Mouse (Mus musculus) Patski (cell line): ENCODE measurements around the gene Nelfb. TPM values are rescaled to one million over a fixed set of nuclear protein-coding genes. Genes with fewer than 3 reads are reported as not detected.

Experiments used
- ATAC-seq: fragments of 100-300 bp; one replicate; pipeline ENCODE4 v1.8.0; 2021
- CTCF ChIA-PET: fragments of 350-600 bp; sonication (Branson Sonifier 250); formaldehyde crosslinking; loops from one replicate; lab custom pipeline; 2022; ENCODE audit warnings: inconsistent platforms; lab: Charles Lee
- POLR2A ChIA-PET: fragments of 350-600 bp; sonication (Branson Sonifier 250); formaldehyde crosslinking; loops from one replicate; lab custom pipeline; 2022; ENCODE audit warnings: antibody characterized with exemption, inconsistent platforms; lab: Charles Lee
- DNase-seq: peaks from one replicate; pipeline ENCODE4 v3.0.0-alpha.2; 2011; ENCODE audit warnings: low read depth, low spot score
- H3K27me3 ChIP-seq: fragments of 371-371 bp; one replicate; pipeline ENCODE4 v1.5.1; 2021
- CTCF ChIP-seq: fragments of 100-300 bp; IDR thresholded peaks from one replicate; pipeline ENCODE4 v1.5.1; 2021
- in situ Hi-C: fragments of 300-500 bp; cut with MboI; formaldehyde crosslinking; loops from 3 replicates; pipeline ENCODE4 v1.11.1; 2018; ENCODE audit warnings: low pct_unique_long_range_greater_than_20kb, mixed read lengths
- polyA plus RNA-seq: library from polyadenylated mRNA; unstranded; gene quantifications from one replicate; pipeline ENCODE4 v1.2.3, GENCODE M21; 2021

Gene Nelfb
- polyA plus RNA-seq, 1 experiment from 2014 or later: 75.7 TPM

- TF ChIP-seq CTCF: no peak
- CTCF ChIA-PET: no interaction called here
- ATAC-seq: no peak
- in situ Hi-C loops: no loop called here
- no peak for DNase-seq
- POLR2A ChIA-PET: no interaction called here
- H3K27me3 ChIP-seq: peaks cover 18% of the 10 kb centered on the region
Measured at GRCm38 (mm10) chr2:25242101-25242506, 30.8 kb upstream of the Nelfb start, which contains the start of the genes Rnf208 and Cysrt1. Gene Rnf208 (plus strand): TSS chr2:25242255. Gene Cysrt1 (minus strand): TSS chr2:25242452.

GRCm38 (mm10) chr2:25241438-25241775 is 30.1 kb upstream of the Nelfb start:
- ATAC-seq (no peak), DNase-seq (no peak)
- TF ChIP-seq CTCF: no peak
- POLR2A ChIA-PET: no interaction called here
- in situ Hi-C loops: no loop called here
- peaks cover 18% of the 10 kb centered on the region for H3K27me3 ChIP-seq
- CTCF ChIA-PET: no interaction called here

GRCm38 (mm10) chr2:25240723-25241437 is 29.6 kb upstream of the Nelfb start:
- no peak for DNase-seq
- no peak for TF ChIP-seq CTCF
- CTCF ChIA-PET: interaction anchor here (0.9 to 1.3 kb wide), 3 partner anchors 8 to 31 kb away, joined by 3 to 10 read pairs (median 4); partner anchors contain the start of genes Anapc2 and Ssna1
- POLR2A ChIA-PET: interaction anchor here (0.7 kb wide), 1 partner anchor 15 kb away, joined by 3 read pairs; no protein-coding TSS in a partner anchor
- ATAC-seq: no peak
- peaks cover 22% of the 10 kb centered on the region for H3K27me3 ChIP-seq
- in situ Hi-C loops: no loop called here

- in situ Hi-C loops: no loop called here
- POLR2A ChIA-PET: interaction anchor here (0.7 kb wide), 1 partner anchor 14 kb away, joined by 3 read pairs; no protein-coding TSS in a partner anchor
- ATAC-seq (no peak), DNase-seq (no peak)
- CTCF ChIA-PET: interaction anchor here (0.9 to 1.3 kb wide), 3 partner anchors 9 to 32 kb away, joined by 3 to 10 read pairs (median 4); partner anchors contain the start of genes Anapc2 and Ssna1
- H3K27me3 ChIP-seq: peaks cover 28% of the 10 kb centered on the region
- TF ChIP-seq CTCF: no peak
Measured at GRCm38 (mm10) chr2:25240310-25240709, 29.0 kb upstream of the Nelfb start.

- in situ Hi-C loops: no loop called here
- no peak for TF ChIP-seq CTCF
- CTCF ChIA-PET: interaction anchor here (0.9 to 1.3 kb wide), 3 partner anchors 9 to 32 kb away, joined by 3 to 10 read pairs (median 4); partner anchors contain the start of genes Anapc2 and Ssna1
- DNase-seq (no peak), ATAC-seq (no peak)
- POLR2A ChIA-PET: no interaction called here
- peaks cover 34% of the 10 kb centered on the region for H3K27me3 ChIP-seq
Measured at GRCm38 (mm10) chr2:25239766-25240165, 28.5 kb upstream of the Nelfb start.

GRCm38 (mm10) chr2:25238106-25238505 is 26.8 kb upstream of the Nelfb start:
- ATAC-seq (no peak), DNase-seq (no peak)
- ChIA-PET CTCF (interaction anchor here (2.0 kb wide), 1 partner anchor 9 kb away, joined by 12 read pairs; no protein-coding TSS in a partner anchor), POLR2A (no interaction called here)
- in situ Hi-C loops: no loop called here
- no peak for TF ChIP-seq CTCF
- H3K27me3 ChIP-seq: peaks cover 48% of the 10 kb centered on the region

GRCm38 (mm10) chr2:25237522-25237921 is 26.2 kb upstream of the Nelfb start:
- TF ChIP-seq CTCF: no peak
- peaks cover 46% of the 10 kb centered on the region for H3K27me3 ChIP-seq
- in situ Hi-C loops: no loop called here
- ChIA-PET POLR2A (no interaction called here), CTCF (interaction anchor here (2.0 kb wide), 1 partner anchor 9 kb away, joined by 12 read pairs; no protein-coding TSS in a partner anchor)
- DNase-seq: no peak
- ATAC-seq: no peak

GRCm38 (mm10) chr2:25236614-25237013 is 25.3 kb upstream of the Nelfb start, which contains the start of gene Rnf224:
Gene Rnf224 (minus strand): TSS chr2:25236787.
- POLR2A ChIA-PET: interaction anchor here (0.7 kb wide), 1 partner anchor 16 kb away, joined by 3 read pairs; no protein-coding TSS in a partner anchor
- ATAC-seq (no peak), DNase-seq (no peak)
- TF ChIP-seq CTCF: no peak
- H3K27me3 ChIP-seq: peaks cover 47% of the 10 kb centered on the region
- CTCF ChIA-PET: interaction anchor here (2.0 kb wide), 1 partner anchor 8 kb away, joined by 12 read pairs; no protein-coding TSS in a partner anchor
- in situ Hi-C loops: no loop called here

GRCm38 (mm10) chr2:25234551-25235220 is 23.4 kb upstream of the Nelfb start:
- no peak for DNase-seq
- ATAC-seq: no peak
- CTCF ChIA-PET: interaction anchor here (0.8 kb wide), 1 partner anchor 13 kb away, joined by 4 read pairs; no protein-coding TSS in a partner anchor
- POLR2A ChIA-PET: no interaction called here
- H3K27me3 ChIP-seq: peaks cover 53% of the 10 kb centered on the region
- in situ Hi-C loops: no loop called here
- no peak for TF ChIP-seq CTCF

GRCm38 (mm10) chr2:25234050-25234449 is 22.8 kb upstream of the Nelfb start, which contains the start of gene Slc34a3:
Gene Slc34a3 (minus strand): TSS chr2:25234364.
- H3K27me3 ChIP-seq: peaks cover 53% of the 10 kb centered on the region
- in situ Hi-C loops: no loop called here
- DNase-seq (no peak), ATAC-seq (no peak)
- ChIA-PET CTCF (no interaction called here), POLR2A (no interaction called here)
- TF ChIP-seq CTCF: no peak
